Mouse (Mus musculus) thymus, postnatal 4 days (tissue): ENCODE data around the gene Cd248.

Experiments used
- DNase-seq: peaks from one replicate; pipeline ENCODE4 v3.0.0; 2021

Gene Cd248

DNA sequence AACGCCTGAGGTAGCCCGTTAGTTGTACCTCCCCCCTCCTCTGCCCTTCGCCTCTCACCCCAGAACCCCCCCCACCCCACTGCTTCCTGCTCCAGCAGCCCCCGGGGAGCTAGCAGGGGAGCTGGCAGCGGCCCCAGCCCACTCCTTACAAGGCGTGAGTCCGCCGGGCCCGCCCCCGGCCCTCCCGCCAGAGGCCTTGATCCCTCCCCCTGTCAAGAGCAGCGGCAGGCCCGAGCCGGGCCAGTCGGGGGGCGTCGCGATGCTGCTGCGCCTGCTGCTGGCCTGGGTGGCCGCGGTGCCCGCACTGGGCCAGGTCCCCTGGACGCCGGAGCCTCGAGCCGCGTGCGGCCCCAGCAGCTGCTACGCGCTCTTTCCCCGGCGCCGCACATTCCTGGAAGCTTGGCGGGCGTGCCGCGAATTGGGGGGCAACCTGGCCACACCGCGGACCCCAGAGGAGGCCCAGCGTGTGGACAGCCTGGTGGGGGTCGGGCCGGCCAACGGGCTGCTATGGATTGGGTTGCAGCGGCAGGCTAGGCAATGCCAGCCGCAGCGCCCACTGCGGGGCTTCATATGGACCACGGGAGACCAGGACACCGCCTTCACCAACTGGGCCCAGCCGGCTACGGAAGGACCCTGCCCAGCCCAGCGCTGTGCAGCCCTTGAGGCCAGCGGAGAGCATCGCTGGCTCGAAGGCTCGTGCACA, at the start of gene Cd248:
Cd248 (plus strand) TSS at position 212 of the 703 bp plus-strand sequence.
- no peak for DNase-seq

DNA sequence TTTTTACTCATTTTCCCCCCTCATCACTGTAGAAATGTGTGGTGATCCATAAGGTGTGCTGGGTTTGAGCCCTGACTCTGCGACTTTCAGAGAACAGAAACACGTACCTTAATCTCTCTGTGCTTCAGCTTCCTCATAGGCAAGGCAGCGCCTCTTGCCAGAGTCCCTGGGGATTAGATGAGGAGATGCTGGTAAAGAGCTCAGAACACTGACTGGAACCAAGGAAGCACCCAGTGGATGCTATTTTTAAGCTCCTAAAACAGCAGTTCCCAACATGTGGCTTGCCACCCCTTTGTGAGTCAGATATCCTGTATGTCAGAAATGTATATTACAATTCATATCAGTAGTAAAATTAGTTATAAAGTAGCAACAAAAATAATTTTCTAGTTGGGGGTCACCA, 49.7 kb upstream of the Cd248 start:
- DNase-seq = no peak

DNA sequence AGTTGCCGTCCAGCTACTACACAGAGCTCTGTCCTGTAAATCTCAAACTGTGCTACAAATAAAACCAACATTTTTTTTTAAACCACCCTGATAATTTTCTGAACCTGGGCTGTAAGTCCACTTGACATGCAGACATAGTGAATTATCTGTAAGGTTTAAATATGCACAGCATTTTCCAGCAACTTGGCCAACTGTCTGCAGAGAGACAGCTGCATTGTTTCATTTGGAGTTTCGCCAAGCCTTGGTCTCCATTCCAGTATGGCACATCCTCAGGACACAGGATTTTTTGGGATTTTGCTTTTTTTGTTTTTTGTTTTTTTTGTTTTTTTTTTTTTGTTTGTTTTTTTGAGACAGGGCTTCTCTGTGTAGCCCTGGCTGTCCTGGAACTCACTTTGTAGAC, 46.5 kb upstream of the Cd248 start:
- no peak for DNase-seq

DNA sequence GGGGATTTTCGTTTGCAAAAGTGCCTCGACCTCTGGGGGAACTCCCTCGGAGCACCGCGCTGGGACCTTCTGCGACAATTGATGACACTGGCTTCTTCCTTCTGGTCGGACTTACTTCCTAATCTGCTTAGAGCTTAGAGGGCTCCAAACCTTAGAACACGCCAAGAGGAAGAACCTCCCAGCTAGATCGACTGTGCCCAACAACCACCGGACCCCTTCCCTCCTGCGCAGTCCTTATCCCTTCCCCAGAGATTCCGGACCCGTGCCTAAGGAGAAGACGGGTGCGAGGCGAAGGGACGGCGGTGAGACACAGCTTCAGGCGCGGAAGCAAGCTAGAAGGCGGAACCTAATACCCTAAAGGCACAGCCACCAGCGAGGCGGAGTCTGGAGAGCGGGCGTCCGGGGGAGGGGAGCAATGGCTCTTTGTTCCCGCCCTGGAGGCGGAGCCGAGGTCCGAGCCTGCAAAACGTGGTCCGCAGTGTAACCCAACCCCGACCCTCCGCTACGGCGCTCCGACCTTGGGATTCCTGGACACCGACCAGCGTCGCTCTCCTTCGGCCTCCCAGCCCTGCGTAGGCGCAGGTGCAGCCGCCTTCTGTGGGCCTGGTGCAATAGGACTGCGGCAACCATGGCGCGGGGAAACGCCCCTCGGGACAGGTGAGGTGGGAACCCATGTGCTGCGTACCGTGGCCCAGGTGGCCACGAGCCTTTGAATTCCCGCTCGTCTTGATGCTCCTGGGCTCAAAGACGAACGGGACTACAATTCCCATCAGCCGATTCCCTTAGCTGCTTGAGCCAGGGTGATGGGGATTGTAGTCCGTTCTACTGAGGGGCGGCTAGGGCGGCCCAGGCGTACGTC, 44.0 kb upstream of the Cd248 start, which contains the start of gene Slc29a2:
Slc29a2 (plus strand) TSS at position 240 of the 859 bp plus-strand sequence.
- DNase-seq = peak; percentile 88

DNA sequence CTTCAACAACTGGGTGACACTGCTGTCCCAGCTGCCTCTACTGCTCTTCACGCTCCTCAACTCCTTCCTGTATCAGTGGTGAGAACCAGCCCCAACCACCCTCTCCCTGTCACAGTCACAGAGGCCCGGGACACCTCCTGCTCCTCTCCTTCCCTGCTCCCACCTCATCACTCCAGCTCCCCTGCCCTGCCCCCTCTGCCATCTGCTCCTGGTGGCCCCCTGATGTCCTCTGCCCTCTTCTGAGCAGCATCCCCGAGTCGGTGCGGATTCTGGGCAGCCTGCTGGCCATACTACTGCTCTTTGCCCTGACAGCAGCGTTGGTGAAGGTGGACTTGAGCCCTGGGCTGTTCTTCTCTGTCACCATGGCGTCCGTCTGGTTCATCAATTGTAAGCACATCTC, 41.8 kb upstream of the Cd248 start:
- no peak for DNase-seq

DNA sequence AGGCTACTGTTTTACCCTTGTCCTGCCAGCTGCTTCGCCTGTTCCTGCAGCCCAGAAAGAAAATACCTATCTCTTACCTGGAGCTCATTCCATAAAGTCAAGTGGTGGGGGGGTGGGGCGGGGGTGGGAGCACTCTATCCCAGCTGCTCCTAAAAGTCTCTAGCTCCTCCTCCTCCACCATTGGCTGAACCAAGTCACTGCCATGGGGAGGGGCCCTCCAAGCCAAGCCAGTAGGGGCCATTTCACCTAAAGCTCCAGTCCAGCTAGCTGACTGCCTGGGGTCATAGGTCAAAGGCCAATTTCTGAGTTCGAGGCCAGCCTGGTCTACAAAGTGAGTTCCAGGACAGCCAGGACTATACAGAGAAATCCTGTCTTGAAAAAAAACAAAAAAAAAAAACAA, 35.2 kb upstream of the Cd248 start:
- DNase-seq = no peak

DNA sequence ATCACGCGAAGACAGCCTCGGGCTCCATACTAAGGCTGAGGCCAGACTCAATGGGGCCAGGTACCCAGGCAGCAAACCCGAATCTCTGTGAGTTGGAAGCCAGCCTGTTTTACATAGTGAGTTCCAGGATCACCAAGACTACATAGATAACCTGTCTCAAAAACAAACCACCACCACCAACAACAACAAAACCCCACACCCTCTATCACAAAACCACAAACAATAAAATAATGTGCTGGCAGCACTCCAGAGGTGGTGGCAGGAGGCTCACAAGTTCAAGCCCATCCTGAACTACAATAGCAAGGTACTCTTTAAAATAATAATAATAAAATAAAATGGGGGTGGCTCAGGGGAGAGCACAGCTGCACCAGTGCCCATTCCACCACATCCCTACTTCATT, 31.3 kb upstream of the Cd248 start:
- DNase-seq = no peak

DNA sequence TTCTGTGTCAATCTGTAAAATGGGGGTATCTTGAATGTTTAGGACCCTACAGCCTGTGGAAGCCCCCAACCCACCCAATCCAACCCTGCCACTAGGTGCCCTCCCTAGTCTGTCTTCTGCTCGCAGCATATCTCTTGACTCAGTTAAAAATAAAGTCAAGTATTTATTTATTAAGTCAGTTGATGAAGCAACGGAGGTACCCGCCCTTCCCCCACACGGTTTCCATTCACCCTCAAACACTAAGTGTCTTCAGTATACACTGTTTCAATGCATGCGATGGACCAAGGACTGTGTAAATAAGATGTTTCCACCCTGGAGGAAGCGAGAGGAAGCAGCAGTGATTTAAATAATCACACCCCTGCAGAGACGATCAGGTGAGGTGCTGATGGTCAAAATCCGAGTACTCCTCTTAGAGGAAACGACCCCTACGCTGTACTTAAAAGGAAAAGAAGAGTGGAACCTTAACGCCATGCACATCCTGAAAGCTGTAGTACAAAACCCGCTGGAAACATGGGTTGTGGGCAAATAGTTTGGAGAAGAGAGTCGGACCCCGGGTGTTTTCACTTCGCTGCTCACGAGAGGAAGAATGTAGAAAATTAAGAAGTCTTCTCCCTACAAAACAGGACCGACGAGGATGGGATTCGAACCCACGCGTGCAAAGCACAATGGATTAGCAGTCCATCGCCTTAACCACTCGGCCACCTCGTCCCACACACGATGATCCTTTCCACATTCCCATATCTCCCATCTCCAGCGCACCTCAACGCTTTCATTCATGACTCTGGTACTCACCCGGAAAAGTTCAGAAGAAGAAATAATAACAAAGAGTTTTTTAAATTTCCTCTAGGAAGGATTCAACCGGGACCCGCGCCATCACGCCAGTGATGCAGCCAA, 30.0 kb upstream of the Cd248 start:
- DNase-seq = peak; percentile 69

DNA sequence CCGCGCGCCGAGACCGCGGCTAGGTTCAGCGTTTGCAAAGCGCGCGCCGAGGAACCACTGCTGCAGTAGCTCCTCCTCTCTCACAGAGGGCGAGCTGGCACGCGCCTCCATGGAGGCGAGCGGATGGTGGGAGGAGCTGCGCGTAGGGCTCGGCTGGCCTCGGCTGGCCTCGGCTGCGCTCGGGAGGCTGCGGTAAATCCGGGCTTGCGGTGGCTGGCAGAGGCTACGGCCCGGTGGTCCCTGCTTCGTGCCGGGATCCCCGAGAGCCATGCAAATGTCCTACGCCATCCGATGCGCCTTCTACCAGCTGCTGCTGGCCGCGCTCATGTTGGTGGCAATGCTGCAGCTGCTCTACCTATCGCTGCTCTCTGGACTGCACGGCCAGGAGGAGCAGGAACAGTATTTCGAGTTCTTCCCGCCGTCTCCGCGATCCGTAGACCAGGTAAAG, 29.1 kb upstream of the Cd248 start, which contains the start of the genes B4gat1 and AC124502.3:
B4gat1 (plus strand) TSS at position 118 of the 448 bp plus-strand sequence.
AC124502.3 (plus strand) TSS at position 183 of the 448 bp plus-strand sequence.
- peak; percentile 91 for DNase-seq

DNA sequence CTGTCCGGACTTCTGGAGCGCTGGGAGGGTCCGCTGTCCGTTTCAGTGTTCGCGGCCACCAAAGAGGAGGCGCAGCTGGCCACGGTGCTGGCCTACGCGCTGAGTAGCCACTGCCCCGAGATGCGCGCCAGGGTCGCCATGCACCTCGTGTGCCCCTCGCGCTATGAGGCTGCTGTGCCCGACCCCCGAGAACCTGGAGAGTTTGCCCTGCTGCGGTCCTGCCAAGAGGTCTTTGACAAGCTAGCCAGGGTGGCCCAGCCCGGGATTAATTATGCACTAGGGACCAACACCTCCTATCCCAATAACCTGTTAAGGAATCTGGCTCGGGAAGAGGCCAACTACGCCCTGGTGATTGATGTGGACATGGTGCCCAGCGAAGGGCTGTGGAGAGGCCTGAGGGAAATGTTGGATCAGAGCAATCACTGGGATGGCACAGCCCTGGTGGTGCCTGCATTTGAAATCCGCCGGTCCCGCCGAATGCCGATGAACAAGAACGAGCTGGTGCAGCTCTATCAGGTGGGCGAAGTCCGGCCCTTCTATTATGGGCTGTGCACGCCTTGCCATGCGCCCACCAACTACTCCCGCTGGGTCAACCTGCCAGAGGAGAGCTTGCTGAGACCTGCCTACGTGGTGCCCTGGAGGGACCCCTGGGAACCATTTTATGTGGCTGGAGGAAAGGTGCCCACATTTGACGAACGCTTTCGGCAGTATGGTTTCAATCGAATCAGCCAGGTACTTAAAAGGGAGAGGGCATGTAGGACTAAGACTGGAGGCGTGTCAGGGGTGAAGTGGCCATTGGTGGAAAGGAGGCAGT, 28.4 kb upstream of the Cd248 start:
- DNase-seq = peak; percentile 37

DNA sequence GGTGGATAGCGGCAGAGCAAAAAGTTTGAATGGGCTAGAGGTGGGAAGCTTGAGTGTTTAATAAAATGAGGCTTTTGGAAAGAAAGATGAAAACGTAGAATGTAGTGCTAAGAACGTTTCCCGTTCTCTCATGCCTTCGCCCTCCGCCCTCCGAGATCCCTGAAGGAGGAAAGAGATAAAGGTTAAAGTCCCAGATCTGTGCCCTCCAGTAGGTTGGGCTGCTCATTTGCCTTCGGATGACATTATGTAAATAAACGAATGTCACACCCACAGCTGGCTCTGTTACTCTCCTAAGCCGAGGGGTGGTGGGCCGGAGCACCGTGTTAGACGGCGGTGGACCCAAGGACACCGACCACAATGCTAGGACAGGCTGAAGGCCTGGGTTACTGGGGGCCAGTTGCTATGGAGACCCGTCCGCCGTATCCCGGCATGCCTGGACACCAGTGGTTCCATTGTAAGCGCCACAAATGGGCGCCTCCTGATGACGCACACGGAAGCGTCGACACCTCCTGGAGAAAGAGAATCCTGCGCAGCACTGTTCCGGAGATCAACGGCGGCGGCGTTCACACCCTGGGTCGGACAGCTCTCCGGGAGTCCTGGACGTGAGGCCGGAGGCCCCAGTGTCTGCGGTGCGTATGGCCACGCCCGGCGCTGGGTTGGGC, 26.9 kb upstream of the Cd248 start, which contains the start of gene Brms1:
Brms1 (plus strand) TSS at position 493 of the 662 bp plus-strand sequence.
- DNase-seq = peak; percentile 89

DNA sequence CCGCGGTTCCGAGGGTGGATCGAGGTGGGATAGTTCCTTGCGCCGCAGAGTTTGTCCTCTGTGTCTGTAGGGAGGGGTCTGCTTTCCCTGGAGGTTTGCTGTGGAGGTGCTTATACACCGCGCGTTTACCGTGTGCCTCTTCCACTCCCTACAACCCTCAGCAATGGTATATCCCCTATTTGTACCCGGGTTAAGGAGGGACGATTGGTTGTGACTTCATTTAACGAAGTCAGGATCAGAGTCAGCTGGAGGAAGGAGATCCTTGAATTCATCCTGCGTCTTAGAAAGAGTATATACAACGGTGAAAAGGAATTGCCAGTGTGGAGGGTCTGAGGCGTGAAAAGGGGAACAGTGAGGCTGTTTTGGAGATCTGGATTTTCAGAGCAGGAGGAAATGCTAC, 26.3 kb upstream of the Cd248 start:
- no peak for DNase-seq

DNA sequence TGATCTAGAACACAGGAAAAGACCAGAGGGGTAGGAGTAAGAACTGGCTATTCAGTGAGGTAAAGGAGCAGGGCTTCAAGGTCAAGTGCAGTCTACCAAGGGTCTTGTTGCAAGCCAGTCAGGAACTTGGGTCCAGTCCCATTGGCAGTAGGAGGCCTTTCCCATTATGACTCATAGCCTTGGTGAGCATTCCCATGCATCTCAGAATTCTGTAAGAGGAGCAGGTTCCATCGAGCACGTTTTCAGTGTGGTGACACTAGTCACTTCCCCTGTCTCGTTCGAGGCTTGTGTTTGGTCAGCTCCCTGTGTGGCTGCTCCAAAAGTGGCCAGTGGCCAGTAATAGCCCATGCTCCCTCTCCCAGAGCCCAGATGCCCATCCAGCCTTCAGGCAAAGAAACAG, 22.3 kb upstream of the Cd248 start:
- no peak for DNase-seq

DNA sequence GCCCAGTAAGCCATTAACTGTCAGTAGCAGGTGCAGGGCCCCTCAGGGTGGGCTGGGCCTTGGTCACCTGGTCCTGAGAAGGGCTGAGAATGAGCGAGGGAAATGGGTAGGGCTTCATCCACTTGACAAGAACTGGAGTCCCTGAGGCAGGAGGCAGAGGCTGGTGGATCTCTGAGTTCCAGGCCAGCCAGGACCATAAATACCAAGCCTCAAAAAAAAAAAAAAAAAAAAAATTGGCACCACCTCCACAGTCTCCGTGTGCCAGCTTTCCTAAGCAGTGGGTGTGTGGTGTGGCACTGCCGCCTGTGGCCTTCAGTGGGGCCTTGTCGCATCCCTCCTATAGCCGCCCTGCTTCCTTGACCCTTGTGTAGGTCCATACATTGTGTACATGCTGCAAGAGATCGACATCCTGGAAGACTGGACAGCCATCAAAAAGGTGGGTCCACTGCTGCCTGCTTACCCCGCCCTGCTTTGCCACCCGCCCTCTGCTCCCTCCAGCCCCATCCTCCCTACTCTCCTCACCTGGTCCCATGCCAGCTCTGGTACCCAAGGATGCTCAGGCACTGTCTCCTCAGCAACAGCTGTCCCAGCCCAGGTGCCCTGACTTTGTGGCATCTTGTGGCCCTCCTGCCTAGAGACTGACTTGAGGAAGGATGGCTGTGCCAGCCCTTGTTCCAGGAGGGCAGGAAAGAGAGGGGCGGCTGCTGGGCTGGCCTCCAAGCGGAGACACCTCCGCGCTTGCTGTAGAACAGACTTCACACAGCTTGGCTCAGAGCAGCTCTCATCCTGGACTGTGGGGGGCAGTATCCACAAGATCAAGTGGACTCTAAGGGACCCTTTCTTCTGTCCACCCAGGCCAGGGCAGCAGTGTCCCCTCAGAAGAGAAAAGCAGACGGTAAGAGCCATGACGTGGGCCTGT, 19.5 kb upstream of the Cd248 start:
- DNase-seq = no peak

DNA sequence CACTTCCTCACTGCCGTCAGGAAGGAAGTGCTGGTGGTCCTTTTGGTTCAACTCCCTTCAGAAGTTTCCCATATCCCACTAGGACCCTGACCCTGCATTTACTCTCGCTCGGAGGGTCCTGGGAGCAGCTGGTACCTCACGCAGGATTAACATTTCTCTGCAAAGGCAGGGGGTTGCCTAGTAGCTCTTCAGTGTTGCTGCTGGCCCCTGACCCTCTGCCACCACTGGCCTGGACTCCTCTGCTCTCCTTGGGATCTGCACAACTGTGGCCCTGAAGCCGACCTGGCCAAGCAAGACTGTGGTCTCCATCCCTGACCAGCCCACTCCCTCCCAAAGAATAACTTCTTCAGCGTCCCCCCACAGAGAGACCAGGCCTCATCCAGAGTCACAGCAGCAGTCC, 18.6 kb upstream of the Cd248 start:
- no peak for DNase-seq

DNA sequence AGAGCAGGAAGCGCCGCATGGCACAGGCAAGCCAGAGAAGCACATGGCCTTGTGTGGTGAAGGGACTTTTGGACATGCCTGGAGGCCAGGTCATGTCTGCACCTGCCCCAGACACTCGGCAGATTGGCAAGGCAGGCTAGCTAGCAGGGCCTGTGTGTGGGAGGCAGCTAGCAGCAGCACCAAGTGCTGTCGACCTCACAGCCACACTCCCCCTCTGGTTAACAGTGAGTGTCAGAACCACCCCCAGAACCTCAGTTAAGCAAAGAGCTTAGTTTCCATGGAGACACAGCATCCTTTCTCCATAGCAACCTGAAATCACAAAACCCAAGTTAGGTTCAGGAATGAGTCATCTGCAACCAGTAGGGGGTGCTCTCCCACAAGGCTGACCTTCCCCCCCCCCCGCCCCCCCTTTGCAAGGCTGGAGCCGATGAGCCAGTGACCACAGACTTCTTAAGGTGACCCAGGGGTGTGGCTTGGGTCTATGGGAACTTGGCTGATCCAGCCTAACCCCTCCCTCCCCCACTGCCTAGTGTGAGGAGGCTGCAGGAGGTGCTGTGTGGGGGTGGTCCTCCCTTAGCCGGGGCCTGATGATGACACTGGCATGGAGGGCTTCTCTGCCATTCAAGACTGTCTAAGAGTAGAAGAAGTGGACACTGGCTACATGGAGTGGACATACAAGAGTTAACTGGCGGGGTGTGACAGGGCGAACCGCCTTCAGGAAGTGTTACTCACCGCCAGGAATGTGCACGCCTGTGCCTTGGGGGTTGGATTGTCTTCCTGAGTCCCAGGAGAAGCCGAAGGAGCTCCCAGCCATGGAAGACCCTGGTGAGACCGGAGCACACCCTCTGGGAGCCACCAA, 17.6 kb upstream of the Cd248 start, which contains the start of gene Rin1:
Rin1 (plus strand) TSS at position 435 of the 859 bp plus-strand sequence.
- no peak for DNase-seq

DNA sequence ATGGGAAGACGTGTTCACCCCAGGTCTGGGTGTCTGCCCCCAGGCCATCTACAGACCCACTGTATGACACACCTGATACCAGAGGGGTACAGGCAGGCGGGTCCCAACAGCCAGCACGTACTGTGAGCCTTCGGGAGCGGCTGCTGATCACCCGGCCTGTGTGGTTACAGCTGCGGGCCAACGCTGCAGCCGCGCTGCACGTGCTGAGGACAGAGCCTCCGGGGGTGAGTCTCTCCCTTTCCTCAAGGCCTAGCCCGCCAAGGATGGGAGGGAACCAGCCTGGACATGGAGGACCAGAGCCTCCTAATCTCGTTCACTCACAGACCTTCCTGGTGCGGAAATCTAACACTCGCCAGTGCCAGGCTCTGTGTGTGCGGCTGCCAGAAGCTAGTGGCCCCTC, 16.8 kb upstream of the Cd248 start:
- DNase-seq = no peak

DNA sequence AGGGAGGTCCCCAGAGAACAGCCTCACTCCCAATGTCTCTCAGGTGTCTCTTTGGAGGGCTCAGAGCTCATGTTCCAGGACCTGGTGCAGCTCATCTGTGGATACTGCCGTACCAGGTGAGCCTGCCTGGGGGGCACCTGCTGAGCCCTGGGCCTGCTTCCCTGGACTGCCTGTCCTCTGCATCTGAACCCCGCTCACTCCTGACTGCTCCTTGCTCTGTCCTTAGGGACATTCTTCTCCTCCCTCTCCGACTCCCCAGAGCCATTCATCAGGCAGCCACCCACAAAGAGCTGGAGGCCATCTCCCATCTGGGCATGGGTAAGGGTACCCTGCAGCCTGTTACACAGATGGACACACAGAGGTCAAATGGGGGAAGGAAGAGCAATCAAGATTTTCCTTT, 16.4 kb upstream of the Cd248 start:
- DNase-seq = no peak
